Mouse (Mus musculus) intestine, embryonic 14.5 days (tissue): ENCODE results near the gene St14. TPM values are rescaled to one million over a fixed set of nuclear protein-coding genes. Genes with fewer than 3 reads are reported as not detected.
A peak's percentile ranks its signal among the peaks of the same experiment; 100 is the strongest.

Source experiments
- ATAC-seq: fragments of 200-750 bp; cut with Nextera tagmentation; replicated peaks from 2 replicates; pipeline ENCODE4 v1.8.0; 2017; ENCODE audit warnings: low read depth, moderate number of reproducible peaks, moderate TSS enrichment, moderate library complexity; ENCODE audit not compliant: low FRiP score, low TSS enrichment
- DNase-seq: peaks from one replicate; pipeline ENCODE4 v3.0.0-alpha.2; 2018; ENCODE audit warnings: low spot score
- H3K27ac ChIP-seq: fragments of 300-500 bp; sonication (generic); 2 replicates; pipeline ENCODE4 v1.5.1; 2014; ENCODE audit warnings: low read depth, mild to moderate bottlenecking, control low read depth
- H3K27me3 ChIP-seq: fragments of 300-500 bp; sonication (generic); replicated peaks from 2 replicates; pipeline ENCODE4 v1.6.1; 2014; ENCODE audit warnings: low read length, control low read depth; ENCODE audit not compliant: control insufficient read depth, insufficient read depth
- H3K36me3 ChIP-seq: fragments of 300-500 bp; sonication (generic); 2 replicates; pipeline ENCODE4 v1.6.1; 2014; ENCODE audit warnings: low read length, control low read depth; ENCODE audit not compliant: control insufficient read depth, insufficient read depth
- H3K4me1 ChIP-seq: fragments of 300-500 bp; sonication (generic); replicated peaks from 2 replicates; pipeline ENCODE4 v1.6.1; 2014; ENCODE audit warnings: low read length, control low read depth, mixed read lengths; ENCODE audit not compliant: control insufficient read depth, insufficient read depth
- H3K4me2 ChIP-seq: fragments of 300-500 bp; sonication (generic); 2 replicates; pipeline ENCODE4 v1.6.1; 2014; ENCODE audit warnings: low read length
- H3K4me3 ChIP-seq: fragments of 300-500 bp; sonication (generic); 2 replicates; pipeline ENCODE4 v1.5.1; 2014; ENCODE audit warnings: low read depth, low read length, control low read depth, mixed read lengths
- H3K9ac ChIP-seq: fragments of 300-500 bp; sonication (generic); 2 replicates; pipeline ENCODE4 v1.6.1; 2014; ENCODE audit warnings: mild to moderate bottlenecking, low read length
- H3K9me3 ChIP-seq: fragments of 300-500 bp; sonication (generic); 2 replicates; pipeline ENCODE4 v1.6.1; 2016; ENCODE audit warnings: low read length, control low read depth; ENCODE audit not compliant: control insufficient read depth
- WGBS: fragments of 180-500 bp; shearing (Covaris S2); extraction: QIAGEN DNeasy Blood & Tissue Kit; methylation state at CpG from one replicate; pipeline ENCODE4 v1.1.7; 2014; 5-methylcytosine and 5-hydroxymethylcytosine counted together
- polyA plus RNA-seq: library from polyadenylated mRNA; unstranded; fragments of >200 nt; fragmentation: Nextera tagmentation; extraction: Ambion mirVana; gene quantifications from 2 replicates; pipeline ENCODE4 v1.2.1, GENCODE M21; 2014

St14 gene
- polyA plus RNA-seq, 1 experiment from 2014 or later = 60.8 TPM

- no peak overlapping the region for H3K9ac ChIP-seq
- no peak overlapping the region for H3K27ac ChIP-seq
- H3K4me1 ChIP-seq = no peaks in the 10 kb centered on the region
- H3K4me3 ChIP-seq = no peak overlapping the region
- no peak overlapping the region for H3K4me2 ChIP-seq
- no peak for ATAC-seq
- no peaks in the 10 kb centered on the region for H3K27me3 ChIP-seq
- whole genome bisulfite sequencing = 92% methylated on average over 1 of the region's 1 CpGs
- no peaks in the 10 kb centered on the region for H3K9me3 ChIP-seq
- H3K36me3 ChIP-seq = peaks cover 86% of the 10 kb centered on the region
- DNase-seq = no peak
Measured at GRCm38 (mm10) chr9:31163327-31163726, 31.7 kb upstream of the St14 start.

GRCm38 (mm10) chr9:31162911-31163310 is 31.3 kb upstream of the St14 start:
- H3K27ac ChIP-seq = no peak overlapping the region
- H3K9me3 ChIP-seq = no peaks in the 10 kb centered on the region
- H3K4me1 ChIP-seq = no peaks in the 10 kb centered on the region
- ATAC-seq = no peak
- peaks cover 86% of the 10 kb centered on the region for H3K36me3 ChIP-seq
- H3K9ac ChIP-seq = no peak overlapping the region
- DNase-seq = no peak
- H3K4me2 ChIP-seq = no peak overlapping the region
- no peak overlapping the region for H3K4me3 ChIP-seq
- WGBS = 87% methylated on average over 1 of the region's 1 CpGs
- H3K27me3 ChIP-seq = no peaks in the 10 kb centered on the region

DNA sequence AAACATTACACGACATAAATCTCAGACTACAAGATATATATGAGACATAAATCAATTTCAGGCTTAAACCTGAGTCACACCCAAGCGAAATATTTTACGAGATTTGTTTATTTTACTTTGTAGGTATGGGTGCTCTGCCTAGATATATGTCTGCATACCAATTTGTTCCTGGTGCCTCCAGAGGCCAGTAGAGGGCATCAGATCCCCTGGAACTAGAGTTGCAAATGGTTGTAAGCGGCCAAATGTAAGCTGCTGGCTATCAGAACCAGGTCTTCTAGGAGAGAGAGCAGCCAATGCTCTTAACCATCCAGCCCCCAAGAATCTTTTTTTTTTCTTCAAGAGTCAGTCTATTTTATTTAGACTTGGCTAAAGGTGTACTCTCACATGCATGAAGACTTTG is 28.3 kb upstream of the St14 start:
- peaks cover 95% of the 10 kb centered on the region for H3K36me3 ChIP-seq
- ATAC-seq (no peak), DNase-seq (no peak)

DNA sequence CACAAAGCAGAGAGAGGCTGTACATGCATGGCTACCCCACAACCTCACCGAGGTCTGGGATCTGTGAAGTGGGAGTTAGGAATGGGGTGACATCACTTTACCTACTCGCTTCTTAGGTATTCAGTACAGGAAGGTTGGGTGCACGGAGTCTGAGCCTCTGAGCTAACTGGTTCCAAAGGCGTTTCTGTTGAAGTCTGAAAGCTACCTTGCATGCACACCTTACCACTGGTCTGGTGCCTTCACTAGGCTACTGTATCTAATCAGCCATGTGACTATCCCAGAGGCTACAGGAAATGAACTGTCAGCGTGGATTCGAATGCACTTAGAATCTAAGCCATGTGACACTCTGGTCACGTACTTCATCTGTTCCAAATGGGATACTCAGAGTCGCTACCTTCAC is 24.9 kb upstream of the St14 start:
- H3K27me3 ChIP-seq = no peaks in the 10 kb centered on the region
- 92% methylated on average over 8 of the region's 8 CpGs for WGBS
- no peaks in the 10 kb centered on the region for H3K9me3 ChIP-seq
- H3K36me3 ChIP-seq = peaks cover 84% of the 10 kb centered on the region
- no peak overlapping the region for H3K4me2 ChIP-seq
- no peak overlapping the region for H3K27ac ChIP-seq
- no peak overlapping the region for H3K9ac ChIP-seq
- no peak for ATAC-seq
- DNase-seq = no peak
- H3K4me3 ChIP-seq = no peak overlapping the region
- H3K4me1 ChIP-seq = no peaks in the 10 kb centered on the region

More for the DNA sequence above, 28.3 kb upstream of the St14 start:
- Histone ChIP-seq H3K4me1 (no peaks in the 10 kb centered on the region), H3K4me3 (no peak overlapping the region), H3K9me3 (no peaks in the 10 kb centered on the region), H3K9ac (no peak overlapping the region), H3K4me2 (no peak overlapping the region), H3K27me3 (no peaks in the 10 kb centered on the region), H3K27ac (no peak overlapping the region)
- WGBS = 71% methylated on average over 4 of the region's 4 CpGs

- DNase-seq (no peak), ATAC-seq (no peak)
- no peak overlapping the region for H3K4me3 ChIP-seq
- peaks cover 66% of the 10 kb centered on the region for H3K36me3 ChIP-seq
- no peak overlapping the region for H3K4me2 ChIP-seq
- no peak overlapping the region for H3K27ac ChIP-seq
- H3K9me3 ChIP-seq = no peaks in the 10 kb centered on the region
- no peaks in the 10 kb centered on the region for H3K27me3 ChIP-seq
- WGBS = 77% methylated on average over 2 of the region's 2 CpGs
- no peaks in the 10 kb centered on the region for H3K4me1 ChIP-seq
- H3K9ac ChIP-seq = no peak overlapping the region
Measured at GRCm38 (mm10) chr9:31151050-31151449, 19.4 kb upstream of the St14 start.

DNA sequence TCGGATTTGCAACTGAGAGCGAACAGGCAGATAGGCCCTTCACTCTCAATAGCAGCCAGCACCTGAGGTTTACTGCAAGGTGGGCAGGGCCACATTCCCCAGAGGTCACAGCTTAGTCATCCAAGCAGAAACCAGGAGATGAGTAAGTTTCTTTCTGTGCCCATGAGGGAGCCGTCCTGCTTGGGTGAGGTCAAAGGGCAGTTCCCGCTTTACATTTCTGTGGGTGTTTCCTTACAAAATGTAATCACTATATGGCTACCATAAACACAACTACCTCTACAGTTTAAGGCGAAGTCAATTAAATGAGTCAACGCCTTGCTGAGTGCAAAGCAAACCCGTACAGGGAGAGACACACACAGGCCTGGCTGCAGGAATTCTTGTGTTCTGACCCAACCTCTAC is 16.5 kb upstream of the St14 start:
- 57% methylated on average over 7 of the region's 7 CpGs for WGBS
- no peaks in the 10 kb centered on the region for H3K4me1 ChIP-seq
- H3K9ac ChIP-seq = no peak overlapping the region
- DNase-seq (peak; percentile 59), ATAC-seq (peak; percentile 86)
- H3K4me2 ChIP-seq = no peak overlapping the region
- no peaks in the 10 kb centered on the region for H3K27me3 ChIP-seq
- no peak overlapping the region for H3K4me3 ChIP-seq
- no peaks in the 10 kb centered on the region for H3K9me3 ChIP-seq
- H3K27ac ChIP-seq = peak overlapping the region; percentile 44
- peaks cover 45% of the 10 kb centered on the region for H3K36me3 ChIP-seq

DNA sequence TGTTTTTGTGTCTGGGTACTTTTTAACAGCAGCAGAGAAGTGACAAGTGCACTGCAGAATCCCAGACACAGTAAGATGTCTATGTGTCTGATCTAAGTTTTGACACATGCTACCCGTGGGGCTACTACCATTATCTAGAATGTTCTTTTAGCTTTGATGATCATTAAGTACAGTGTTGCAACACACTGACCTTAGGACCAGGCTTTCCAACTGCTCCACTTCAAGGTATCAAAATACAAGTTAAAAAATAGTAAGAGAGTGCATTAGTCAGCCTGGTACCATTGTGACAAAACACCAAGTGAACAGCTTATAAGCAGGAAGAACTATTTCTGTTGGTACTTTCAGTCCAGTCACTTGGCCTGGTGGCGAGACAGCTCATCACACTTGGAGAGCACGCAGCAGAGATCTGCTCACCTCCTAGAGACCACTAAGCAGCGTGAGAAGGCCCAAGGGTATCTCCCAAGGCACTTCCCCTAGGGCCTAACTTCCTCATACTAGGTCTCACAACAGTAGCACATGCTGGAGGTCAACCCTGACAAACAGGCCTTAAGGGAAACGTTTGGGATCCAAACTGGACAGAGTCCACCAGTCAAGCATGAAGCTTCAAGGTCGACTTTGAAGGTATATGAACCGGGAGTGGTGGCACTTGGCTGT is 13.7 kb upstream of the St14 start:
- Histone ChIP-seq H3K36me3 (peaks cover 23% of the 10 kb centered on the region), H3K27ac (no peak overlapping the region), H3K9me3 (no peaks in the 10 kb centered on the region), H3K4me1 (no peaks in the 10 kb centered on the region), H3K27me3 (no peaks in the 10 kb centered on the region), H3K9ac (no peak overlapping the region), H3K4me2 (no peak overlapping the region), H3K4me3 (no peak overlapping the region)
- DNase-seq (no peak), ATAC-seq (no peak)
- 81% methylated on average over 7 of the region's 7 CpGs for WGBS

GRCm38 (mm10) chr9:31142924-31143323 is 11.3 kb upstream of the St14 start:
- no peak for ATAC-seq
- DNase-seq = no peak
- no peaks in the 10 kb centered on the region for H3K4me1 ChIP-seq
- peaks cover under 1% of the 10 kb centered on the region; the same call in 1 of the 2 replicates for H3K36me3 ChIP-seq
- 72% methylated on average over 1 of the region's 1 CpGs for WGBS
- no peak overlapping the region for H3K9ac ChIP-seq
- H3K9me3 ChIP-seq = no peaks in the 10 kb centered on the region
- H3K27me3 ChIP-seq = no peaks in the 10 kb centered on the region
- no peak overlapping the region for H3K4me2 ChIP-seq
- H3K27ac ChIP-seq = no peak overlapping the region
- no peak overlapping the region for H3K4me3 ChIP-seq

GRCm38 (mm10) chr9:31133131-31133530 is 1.5 kb upstream of the St14 start:
- Histone ChIP-seq H3K9ac (no peak overlapping the region), H3K4me2 (no peak overlapping the region), H3K27me3 (peaks cover 56% of the 10 kb centered on the region), H3K4me3 (no peak overlapping the region), H3K4me1 (0 out of 2 replicates have a peak, but pooled peaks cover 6% of the 10 kb centered on the region), H3K9me3 (no peaks in the 10 kb centered on the region), H3K27ac (no peak overlapping the region), H3K36me3 (no peaks in the 10 kb centered on the region)
- ATAC-seq (no peak), DNase-seq (no peak)
- WGBS = 78% methylated on average over 5 of the region's 5 CpGs
